Mouse (Mus musculus) heart, adult 2 months (tissue): Measurements from ENCODE around the gene Ears2.

Experiments used
- CTCF ChIP-seq: fragments of 200-600 bp; IDR thresholded peaks from 2 replicates; pipeline ENCODE4 v1.8.1; 2022; ENCODE audit warnings: antibody characterized with exemption, mild to moderate bottlenecking, moderate library complexity
- EP300 ChIP-seq: fragments of 200-500 bp; IDR thresholded peaks from 2 replicates; pipeline ENCODE4 v1.6.1; 2011; ENCODE audit warnings: low read depth, low read length, control low read depth; ENCODE audit not compliant: insufficient read depth
- POLR2A ChIP-seq: fragments of 200-500 bp; IDR thresholded peaks from 2 replicates; pipeline ENCODE4 v1.6.1; 2011; ENCODE audit warnings: mild to moderate bottlenecking, low read depth, low read length, control low read depth; ENCODE audit not compliant: insufficient read depth

DNA sequence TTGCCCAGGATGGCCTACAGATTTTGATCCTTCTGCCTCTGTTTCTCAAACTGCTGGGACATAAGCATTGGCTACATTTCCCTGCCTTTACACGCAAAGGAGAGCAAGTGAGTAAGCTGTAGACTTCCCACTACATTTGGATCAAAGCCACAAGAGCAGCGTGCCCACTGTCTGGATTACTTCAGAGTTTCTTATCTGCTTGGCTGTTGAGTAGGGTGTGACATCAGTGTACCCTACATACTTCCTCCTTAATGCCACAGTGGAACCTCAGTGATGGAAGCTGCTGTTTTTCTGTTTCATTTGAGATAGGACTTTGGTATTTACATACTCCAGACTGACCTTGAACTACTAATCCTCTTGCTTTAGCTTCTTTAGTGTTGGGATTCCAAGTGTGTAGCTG is 20.2 kb downstream of the Ears2 start:
- TF ChIP-seq POLR2A (no peak), CTCF (no peak), EP300 (no peak)
